In the genomic region with DNA sequence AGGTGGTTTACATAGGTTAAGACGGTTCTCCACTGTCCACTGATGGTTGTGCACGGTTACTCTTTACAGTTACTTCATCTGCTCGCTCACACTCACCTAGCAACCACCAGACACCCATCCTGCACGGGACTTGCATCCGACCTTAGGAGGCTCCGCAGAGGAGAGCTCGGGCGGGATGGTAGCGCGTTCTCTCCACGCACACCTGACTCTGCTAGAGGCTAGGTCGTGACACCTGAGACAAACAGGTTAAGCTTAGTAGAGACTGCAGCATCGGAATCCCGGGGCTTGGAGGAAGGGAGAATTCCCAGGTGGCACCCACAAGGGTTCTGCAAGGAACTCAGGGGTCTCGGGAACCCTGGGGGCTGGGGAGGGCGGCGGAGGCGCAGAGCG, we compare ENCODE assay signal across 8 mouse cellular contexts. TPM values are rescaled to one million over a fixed set of nuclear protein-coding genes. Genes with fewer than 3 reads are reported as not detected.
DNase-seq lines count a peak whose midpoint lies in the region; ATAC-seq and TF ChIP-seq lines count a peak whose summit lies in the region.

A gene (plus strand): TSS at position 223 of the 390 bp plus-strand sequence.

- peak within 1 kb of the TSS; percentile 71 for H3K27ac ChIP-seq in MEL (ENCODE audit: control insufficient read depth, low read depth, low read length)
- peak within 1 kb of the TSS; percentile 96 for H3K27ac ChIP-seq in limb, embryonic 12.5 days

- H3K36me3 ChIP-seq in MEL (ENCODE audit: control insufficient read depth in 1 of 2, insufficient read depth in 2 of 2, low read length in 2 of 2): peaks cover 3 to 5% of the 10 kb centered on the region in 2 experiments; a peak in 3 of 4 replicates
- peaks cover 26% of the 10 kb centered on the region for H3K36me3 ChIP-seq in limb, embryonic 12.5 days

- H3K9ac ChIP-seq in MEL (ENCODE audit: control insufficient read depth, low read depth, low read length, poor library complexity, severe bottlenecking): peak within 1 kb of the TSS; percentile 100
- H3K9ac ChIP-seq in limb, embryonic 12.5 days (replicated peaks): peak within 1 kb of the TSS; percentile 99

- peak within 1 kb of the TSS; percentile 98 to 100 for H3K4me3 ChIP-seq in MEL (ENCODE audit: control insufficient read depth in 1 of 2, insufficient read depth in 1 of 2, low read depth in 2 of 2, low read length in 2 of 2)
- peak within 1 kb of the TSS; percentile 99 for H3K4me3 ChIP-seq in limb, embryonic 12.5 days (replicated peaks)

- no peak for TF ChIP-seq CTCF in MEL (IDR thresholded peaks at IDR 0.05 in 2 of 3, conservative IDR thresholded peaks at IDR 0.05 in 1 of 3; ENCODE audit: control insufficient read depth in 1 of 3, insufficient read depth in 1 of 3, low read depth in 2 of 3, low read length in 3 of 3, poor library complexity in 1 of 3, severe bottlenecking in 1 of 3)

- TF ChIP-seq POLR2A in MEL (IDR thresholded peaks at IDR 0.05; ENCODE audit: control insufficient read depth in 1 of 2, insufficient read depth in 1 of 2, low read depth in 1 of 2, low read length in 2 of 2, poor library complexity in 1 of 2): no peak

- TF ChIP-seq RAD21 in MEL (IDR thresholded peaks at IDR 0.05; ENCODE audit: low read depth, low read length): no peak

- 4% methylated on average over 19 of the region's 19 CpGs for WGBS in limb, embryonic 12.5 days

- no peak for TF ChIP-seq EP300 in MEL (IDR thresholded peaks at IDR 0.05; ENCODE audit: low read depth in 1 of 2, low read length in 2 of 2)

- peaks cover 19% of the 10 kb centered on the region for H3K79me2 ChIP-seq in MEL (ENCODE audit: control insufficient read depth, insufficient read depth, low read length, poor library complexity)

- no peak for DNase-seq in frontal cortex, adult 2 months (ENCODE audit: extremely low spot score in 1 of 2, low spot score in 1 of 2)
- no peak for DNase-seq in frontal cortex, postnatal 14 days (ENCODE audit: low spot score in 2 of 2)
- no peak for DNase-seq in MEL (ENCODE audit: low read depth, low spot score)
- no peak for DNase-seq in heart, postnatal 25 days (ENCODE audit: low spot score)
- peak; percentile 70 for DNase-seq in naive thymus-derived CD4-positive, alpha-beta T cell, adult 2 months (ENCODE audit: low read depth)
- DNase-seq in right cerebral cortex, adult 18-20 months: no peak

- peak within 1 kb of the TSS; percentile 94 for H3K4me2 ChIP-seq in limb, embryonic 12.5 days

- intact Hi-C loops in heart, postnatal 25 days (cut with DNase I): loop anchor here (10.0 kb wide), 1 partner anchor 893 kb away; no protein-coding TSS in a partner anchor

- peaks cover 0 to 12% of the 10 kb centered on the region in 2 experiments; a peak in 3 of 4 replicates for H3K4me1 ChIP-seq in MEL (ENCODE audit: control insufficient read depth in 1 of 2, insufficient read depth in 2 of 2, low read length in 2 of 2)
- peaks cover 14% of the 10 kb centered on the region for H3K4me1 ChIP-seq in limb, embryonic 12.5 days (replicated peaks)

- H3K27me3 ChIP-seq in MEL (ENCODE audit: control insufficient read depth in 1 of 2, insufficient read depth in 2 of 2, low read length in 2 of 2): no peaks in the 10 kb centered on the region
- no peaks in the 10 kb centered on the region for H3K27me3 ChIP-seq in limb, embryonic 12.5 days

- no peaks in the 10 kb centered on the region for H3K9me3 ChIP-seq in MEL (replicated peaks; ENCODE audit: insufficient read depth, low read length)
- no peaks in the 10 kb centered on the region for H3K9me3 ChIP-seq in limb, embryonic 12.5 days

- ATAC-seq in erythroid progenitor cell, adult 5-6 weeks (replicated peaks; ENCODE audit: low FRiP score, poor library complexity, severe bottlenecking): no peak
- ATAC-seq in limb, embryonic 12.5 days (ENCODE audit: insufficient number of reproducible peaks, insufficient read depth, low FRiP score, low TSS enrichment, low read depth): peak; percentile 9; the same call in 1 of the 2 replicates

TF ChIP-seq in MEL, 35 proteins besides CTCF, POLR2A, EP300 and RAD21:
- TF ChIP-seq SMC3 (IDR thresholded peaks at IDR 0.05; ENCODE audit: low read depth, low read length): no peak
- no peak for TF ChIP-seq TBP (IDR thresholded peaks at IDR 0.05; ENCODE audit: low read depth, low read length)
- no peak for TF ChIP-seq NELFE (IDR thresholded peaks at IDR 0.05; ENCODE audit: low read depth, low read length)
- no peak for TF ChIP-seq GABPA (IDR thresholded peaks at IDR 0.05; ENCODE audit: low read depth, low read length)
- no peak for TF ChIP-seq CHD2 (IDR thresholded peaks at IDR 0.05; ENCODE audit: low read length)
- no peak for TF ChIP-seq KAT2A (conservative IDR thresholded peaks at IDR 0.05; ENCODE audit: low read depth, low read length)
- TF ChIP-seq ZMIZ1 (IDR thresholded peaks at IDR 0.05; ENCODE audit: low read depth, low read length): no peak
- no peak for TF ChIP-seq TCF12 (IDR thresholded peaks at IDR 0.05; ENCODE audit: low read depth, low read length)
- TF ChIP-seq SIN3A (IDR thresholded peaks at IDR 0.05; ENCODE audit: low read length): no peak
- TF ChIP-seq BHLHE40 (IDR thresholded peaks at IDR 0.05; ENCODE audit: borderline replicate concordance, low read depth, low read length): no peak

RNA-seq across cellular contexts. Expression of the gene that starts here (rescaled TPM):
- 150 and 166 TPM in 2 replicates for polyA plus RNA-seq in frontal cortex, adult 2 months (2012; rRNA removed)
- 49.8 and 54.3 TPM in 2 replicates for total RNA-seq in MEL (2012; rRNA removed)
- 100 to 1,000 TPM in 1 of 2 experiments, not detected in 1; 110 TPM for polyA plus RNA-seq in MEL (2012; ENCODE audit: insufficient read depth in 1 of 2, insufficient read length in 2 of 2, low read depth in 1 of 2, low replicate concordance in 2 of 2, missing spikeins in 1 of 2)
- 27.0 and 59.5 TPM in 2 replicates for total RNA-seq in erythroid progenitor cell, adult 5-6 weeks (2015; ENCODE audit: low replicate concordance)
- 28.9 and 31.4 TPM in 2 replicates for total RNA-seq in erythroid progenitor cell, adult 5-6 weeks (2017; ENCODE audit: low replicate concordance)
- 10 to 100 TPM; 58.2 to 65.9 TPM for total RNA-seq in heart, postnatal 25 days (2021)
- polyA plus RNA-seq in limb, embryonic 12.5 days (2016; fragmentation: Nextera tagmentation; extraction: Ambion mirVana): 235 and 244 TPM in 2 replicates
